Mouse (Mus musculus): ENCODE measurements around the gene Gm18596. TPM values are rescaled to one million over a fixed set of nuclear protein-coding genes. Genes with fewer than 3 reads are reported as not detected.
"Not testable (repeated sequence)": the region's sequence is repeated elsewhere in the genome, so short reads cannot be mapped to it uniquely, and the experiment has no call there.

Gm18596 gene
- total RNA-seq (2015; ENCODE audit: low replicate concordance) (not detected in 2 replicates), total RNA-seq (2017; ENCODE audit: low replicate concordance) (not detected in 2 replicates)

DNA sequence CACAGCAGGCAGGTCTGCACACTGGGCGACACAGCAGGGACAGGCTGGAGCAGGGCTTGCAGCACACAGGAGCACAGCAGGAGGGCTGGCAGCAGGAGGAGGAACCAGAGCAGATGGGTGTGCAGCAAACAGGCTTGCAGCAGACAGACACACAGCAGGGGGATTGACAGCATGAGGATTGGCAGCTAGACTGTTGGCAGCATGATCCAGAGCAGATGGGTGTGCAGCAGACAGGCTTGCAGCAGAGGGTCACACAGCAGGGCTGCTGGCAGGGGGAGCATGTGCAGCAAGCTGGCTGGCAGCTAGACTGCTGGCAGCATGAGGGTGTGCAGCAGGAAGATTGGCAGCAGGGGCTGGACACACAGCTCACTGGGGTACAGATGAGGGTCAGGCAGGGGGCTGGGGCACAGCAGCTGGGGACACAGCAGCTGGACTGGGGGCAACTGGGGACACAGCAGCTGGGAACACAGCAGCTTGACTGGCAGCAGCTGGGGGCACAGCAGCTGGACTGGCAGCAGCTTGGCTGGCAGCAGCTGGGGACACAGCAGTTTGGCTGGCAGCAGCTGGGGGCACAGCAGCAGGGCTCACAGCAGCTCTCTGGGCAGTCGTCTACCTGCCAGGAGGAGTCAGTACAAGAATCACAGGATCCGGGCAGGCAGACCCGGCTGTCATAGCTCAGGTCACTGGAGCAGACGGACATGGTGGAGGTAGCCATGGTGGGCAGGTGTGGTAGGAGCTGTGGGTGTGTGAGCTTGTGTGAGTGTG, at the start of gene Gm18596:
Gene Gm18596 (minus strand): TSS at position 715 of the 765 bp plus-strand sequence.
- ATAC-seq (replicated peaks; ENCODE audit: low FRiP score, poor library complexity, severe bottlenecking), result not testable (repeated sequence)

DNA sequence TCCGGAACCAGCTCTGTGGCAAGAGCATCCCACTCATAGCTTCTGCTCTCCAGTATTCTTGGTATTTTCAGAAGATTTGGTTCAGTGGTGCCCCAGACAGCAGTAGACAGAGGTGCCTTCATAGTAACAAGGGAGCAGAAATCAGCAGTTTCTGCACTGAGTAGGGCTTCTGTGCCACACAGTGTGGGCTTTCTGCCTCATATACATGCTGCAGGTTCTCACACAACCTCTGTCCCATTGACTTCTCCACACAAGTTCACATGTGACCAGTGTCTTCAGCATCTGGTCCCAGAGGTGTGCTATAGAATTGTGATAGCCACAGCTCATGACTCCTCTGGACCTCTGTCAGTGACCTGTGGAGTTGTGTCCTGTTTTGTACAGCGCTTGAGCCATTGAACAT, 46.2 kb upstream of the Gm18596 start:
- no peak for ATAC-seq (replicated peaks; ENCODE audit: low FRiP score, poor library complexity, severe bottlenecking)

DNA sequence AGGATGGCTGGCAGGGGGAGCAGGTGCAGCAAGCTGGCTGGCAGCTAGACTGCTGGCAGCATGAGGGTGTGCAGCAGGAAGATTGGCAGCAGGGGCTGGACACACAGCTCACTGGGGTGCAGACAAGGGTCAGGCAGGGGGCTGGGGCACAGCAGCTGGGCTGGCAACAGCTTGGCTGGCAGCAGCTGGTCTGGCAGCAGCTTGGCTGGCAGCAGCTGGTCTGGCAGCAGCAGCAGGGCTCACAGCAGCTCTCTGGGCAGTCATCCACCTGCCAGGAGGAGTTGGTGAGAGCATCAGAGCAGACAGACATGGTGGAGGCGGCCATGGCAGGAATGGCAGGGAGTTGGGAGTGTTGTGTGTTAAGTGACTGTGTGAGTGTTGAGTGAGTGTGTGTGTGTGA, 45.4 kb upstream of the Gm18596 start, which contains the start of gene Gm7137:
Gene Gm7137 (minus strand): TSS at position 325 of the 400 bp plus-strand sequence.
- not testable (repeated sequence) for ATAC-seq (replicated peaks; ENCODE audit: low FRiP score, poor library complexity, severe bottlenecking)

DNA sequence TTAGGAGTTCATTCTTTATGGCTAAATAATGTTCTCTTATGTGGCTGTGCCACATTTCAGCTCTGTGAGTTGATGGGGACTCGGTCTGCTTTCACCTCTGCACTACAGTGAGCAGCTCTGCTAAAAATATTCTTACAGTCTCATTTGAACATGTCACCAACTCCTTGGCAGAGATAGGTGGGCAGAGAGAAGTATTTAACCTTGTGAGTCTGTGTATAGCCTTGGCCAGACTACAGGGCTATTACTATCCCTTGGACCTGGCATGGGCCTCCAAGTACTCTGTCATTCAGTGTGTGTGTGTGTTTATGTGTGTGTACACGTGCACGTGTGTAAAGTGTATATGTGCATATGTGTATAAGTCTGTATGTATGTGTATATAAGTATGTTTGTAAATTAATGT, 41.0 kb upstream of the Gm18596 start:
- not testable (repeated sequence) for ATAC-seq (replicated peaks; ENCODE audit: low FRiP score, poor library complexity, severe bottlenecking)

DNA sequence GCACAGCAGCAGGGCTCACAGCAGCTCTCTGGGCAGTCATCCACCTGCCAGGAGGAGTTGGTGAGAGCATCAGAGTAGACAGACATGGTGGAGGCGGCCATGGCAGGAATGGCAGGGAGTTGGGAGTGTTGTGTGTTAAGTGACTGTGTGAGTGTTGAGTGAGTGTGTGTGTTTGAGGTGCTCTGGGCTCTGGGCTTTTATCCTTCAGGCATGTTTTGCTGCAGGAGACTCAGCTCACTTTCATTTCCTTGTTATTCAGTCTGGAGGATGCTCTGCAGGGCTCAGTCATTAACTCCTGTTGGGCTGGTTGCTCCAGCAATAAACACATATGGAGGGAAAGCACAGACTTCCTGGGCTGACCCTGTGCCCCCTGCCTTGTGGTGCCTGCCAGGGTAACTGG, 40.0 kb upstream of the Gm18596 start, which contains the start of gene Gm3250:
Gene Gm3250 (minus strand): TSS at position 101 of the 400 bp plus-strand sequence.
- not testable (repeated sequence) for ATAC-seq (replicated peaks; ENCODE audit: low FRiP score, poor library complexity, severe bottlenecking)

DNA sequence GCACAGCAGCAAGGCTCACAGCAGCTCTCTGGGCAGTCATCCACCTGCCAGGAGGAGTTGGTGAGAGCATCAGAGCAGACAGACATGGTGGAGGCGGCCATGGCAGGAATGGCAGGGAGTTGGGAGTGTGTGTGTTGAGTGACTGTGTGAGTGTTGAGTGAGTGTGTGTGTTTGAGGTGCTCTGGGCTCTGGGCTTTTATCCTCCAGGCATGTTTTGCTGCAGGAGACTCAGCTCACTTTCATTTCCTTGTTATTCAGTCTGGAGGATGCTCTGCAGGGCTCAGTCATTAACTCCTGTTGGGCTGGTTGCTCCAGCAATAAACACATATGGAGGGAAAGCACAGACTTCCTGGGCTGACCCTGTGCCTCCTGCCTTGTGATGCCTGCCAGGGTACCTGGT, 34.4 kb upstream of the Gm18596 start, which contains the start of gene Gm7138:
Gene Gm7138 (minus strand): TSS at position 101 of the 400 bp plus-strand sequence.
- ATAC-seq (replicated peaks; ENCODE audit: low FRiP score, poor library complexity, severe bottlenecking), result not testable (repeated sequence)

DNA sequence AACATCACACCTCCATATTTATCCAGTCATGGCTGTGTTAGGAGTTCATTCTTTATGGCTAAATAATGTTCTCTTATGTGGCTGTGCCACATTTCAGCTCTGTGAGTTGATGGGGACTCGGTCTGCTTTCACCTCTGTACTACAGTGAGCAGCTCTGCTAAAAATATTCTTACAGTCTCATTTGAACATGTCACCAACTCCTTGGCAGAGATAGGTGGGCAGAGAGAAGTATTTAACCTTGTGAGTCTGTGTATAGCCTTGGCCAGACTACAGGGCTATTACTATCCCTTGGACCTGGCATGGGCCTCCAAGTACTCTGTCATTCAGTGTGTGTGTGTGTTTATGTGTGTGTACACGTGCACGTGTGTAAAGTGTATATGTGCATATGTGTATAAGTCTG, 29.7 kb upstream of the Gm18596 start:
- ATAC-seq (replicated peaks; ENCODE audit: low FRiP score, poor library complexity, severe bottlenecking), result not testable (repeated sequence)

DNA sequence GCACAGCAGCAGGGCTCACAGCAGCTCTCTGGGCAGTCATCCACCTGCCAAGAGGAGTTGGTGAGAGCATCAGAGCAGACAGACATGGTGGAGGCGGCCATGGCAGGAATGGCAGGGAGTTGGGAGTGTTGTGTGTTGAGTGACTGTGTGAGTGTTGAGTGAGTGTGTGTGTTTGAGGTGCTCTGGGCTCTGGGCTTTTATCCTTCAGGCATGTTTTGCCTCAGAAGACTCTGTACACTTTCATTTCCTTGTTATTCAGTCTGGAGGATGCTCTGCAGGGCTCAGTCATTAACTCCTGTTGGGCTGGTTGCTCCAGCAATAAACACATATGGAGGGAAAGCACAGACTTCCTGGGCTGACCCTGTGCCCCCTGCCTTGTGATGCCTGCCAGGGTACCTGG, 28.8 kb upstream of the Gm18596 start, which contains the start of gene Gm3238:
Gene Gm3238 (minus strand): TSS at position 101 of the 400 bp plus-strand sequence.
- ATAC-seq (replicated peaks; ENCODE audit: low FRiP score, poor library complexity, severe bottlenecking), result not testable (repeated sequence)

DNA sequence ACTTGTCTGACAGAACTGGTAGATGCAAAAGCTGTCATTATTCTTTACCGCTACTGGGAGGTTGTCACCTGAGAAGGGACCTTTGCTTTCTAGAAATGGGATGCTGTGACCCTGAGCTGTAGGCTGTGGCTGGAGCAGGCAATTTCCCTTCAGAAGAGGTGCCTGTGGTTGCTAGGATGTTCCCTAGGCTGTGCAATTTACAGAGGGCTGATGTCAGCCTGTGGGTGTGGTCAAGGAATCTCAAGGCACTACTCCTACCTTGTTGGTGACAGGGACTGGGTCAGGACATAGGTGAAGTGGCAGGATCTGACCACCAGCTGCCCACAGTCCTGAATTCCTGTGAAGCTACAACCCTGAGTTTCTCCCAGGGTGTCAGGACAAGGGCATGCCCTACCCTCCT, 27.3 kb upstream of the Gm18596 start:
- ATAC-seq (replicated peaks; ENCODE audit: low FRiP score, poor library complexity, severe bottlenecking), result no peak

DNA sequence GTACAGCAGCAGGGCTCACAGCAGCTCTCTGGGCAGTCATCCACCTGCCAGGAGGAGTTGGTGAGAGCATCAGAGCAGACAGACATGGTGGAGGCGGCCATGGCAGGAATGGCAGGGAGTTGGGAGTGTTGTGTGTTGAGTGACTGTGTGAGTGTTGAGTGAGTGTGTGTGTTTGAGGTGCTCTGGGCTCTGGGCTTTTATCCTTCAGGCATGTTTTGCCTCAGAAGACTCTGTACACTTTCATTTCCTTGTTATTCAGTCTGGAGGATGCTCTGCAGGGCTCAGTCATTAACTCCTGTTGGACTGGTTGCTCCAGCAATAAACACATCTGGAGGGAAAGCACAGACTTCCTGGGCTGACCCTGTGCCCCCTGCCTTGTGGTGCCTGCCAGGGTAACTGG, 17.1 kb upstream of the Gm18596 start, which contains the start of gene Gm3233:
Gene Gm3233 (minus strand): TSS at position 101 of the 400 bp plus-strand sequence.
- ATAC-seq (replicated peaks; ENCODE audit: low FRiP score, poor library complexity, severe bottlenecking), result not testable (repeated sequence)

DNA sequence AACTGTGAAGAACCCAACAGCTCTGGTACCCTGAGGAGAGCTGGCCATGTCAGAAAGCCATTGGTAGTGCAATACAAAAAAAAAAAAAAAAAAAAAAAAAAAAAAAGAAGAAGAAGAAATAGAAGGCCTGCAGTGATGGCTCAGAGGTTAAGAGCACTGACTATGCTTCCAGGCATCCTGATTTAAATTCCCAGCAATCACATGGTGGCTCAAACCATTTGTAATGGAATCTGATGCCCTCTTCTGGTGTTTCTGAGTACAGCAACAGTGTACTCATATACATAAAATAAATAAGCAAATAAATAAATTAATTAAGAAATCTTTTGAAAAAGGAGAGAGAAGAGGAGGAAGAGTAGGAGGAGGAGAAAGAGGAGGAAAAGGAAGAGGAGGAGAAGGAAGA, 11.0 kb upstream of the Gm18596 start:
- ATAC-seq (replicated peaks; ENCODE audit: low FRiP score, poor library complexity, severe bottlenecking), result no peak

DNA sequence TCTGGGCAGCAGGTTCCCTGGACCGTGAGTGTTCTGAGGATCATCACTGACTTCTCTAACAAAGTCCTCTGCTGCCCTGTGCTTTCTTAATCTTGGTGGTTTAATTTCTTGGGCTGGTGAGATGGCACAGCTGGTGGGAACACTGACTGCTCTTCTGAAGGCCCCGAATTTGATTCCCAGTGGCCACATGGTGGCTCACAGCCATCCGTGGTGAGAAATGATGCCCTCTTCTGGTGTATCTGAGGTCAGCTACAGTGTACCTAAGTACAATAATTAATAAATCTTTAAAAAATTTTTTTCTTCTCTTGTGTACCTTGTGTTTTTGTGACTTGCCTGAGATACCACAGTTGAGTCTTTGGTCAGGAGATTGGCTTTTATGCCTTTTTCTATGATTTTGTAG, 9.9 kb upstream of the Gm18596 start:
- not testable (repeated sequence) for ATAC-seq (replicated peaks; ENCODE audit: low FRiP score, poor library complexity, severe bottlenecking)

DNA sequence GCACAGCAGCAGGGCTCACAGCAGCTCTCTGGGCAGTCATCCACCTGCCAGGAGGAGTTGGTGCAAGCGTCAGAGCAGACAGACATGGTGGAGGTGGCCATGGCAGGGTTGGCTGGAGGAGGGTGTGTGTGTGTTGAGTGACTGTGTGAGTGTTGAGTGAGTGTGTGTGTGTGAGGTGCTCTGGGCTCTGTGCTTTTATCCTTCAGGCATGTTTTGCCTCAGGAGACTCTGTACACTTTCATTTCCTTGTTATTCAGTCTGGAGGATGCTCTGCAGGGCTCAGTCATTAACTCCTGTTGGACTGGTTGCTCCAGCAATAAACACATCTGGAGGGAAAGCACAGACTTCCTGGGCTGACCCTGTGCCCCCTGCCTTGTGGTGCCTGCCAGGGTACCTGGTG, 8.8 kb upstream of the Gm18596 start, which contains the start of gene Gm9736:
Gene Gm9736 (minus strand): TSS at position 101 of the 400 bp plus-strand sequence.
- ATAC-seq (replicated peaks; ENCODE audit: low FRiP score, poor library complexity, severe bottlenecking), result not testable (repeated sequence)

DNA sequence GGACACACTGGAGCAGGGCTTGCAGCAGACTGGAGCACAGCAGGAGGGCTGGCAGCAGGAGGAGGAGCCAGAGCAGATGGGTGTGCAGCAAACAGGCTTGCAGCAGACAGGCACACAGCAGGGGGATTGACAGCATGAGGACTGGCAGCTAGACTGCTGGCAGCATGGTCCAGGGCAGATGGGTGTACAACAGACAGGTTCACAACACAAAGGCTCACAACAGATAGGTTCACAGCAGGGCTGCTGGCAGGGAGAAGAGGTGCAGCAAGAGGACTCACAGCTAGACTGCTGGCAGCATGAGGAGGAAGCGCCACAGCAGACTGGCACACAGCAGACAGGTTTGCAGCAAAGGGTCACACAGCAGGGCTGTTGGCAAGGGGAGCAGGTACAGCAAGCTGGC, 8.2 kb upstream of the Gm18596 start:
- not testable (repeated sequence) for ATAC-seq (replicated peaks; ENCODE audit: low FRiP score, poor library complexity, severe bottlenecking)

DNA sequence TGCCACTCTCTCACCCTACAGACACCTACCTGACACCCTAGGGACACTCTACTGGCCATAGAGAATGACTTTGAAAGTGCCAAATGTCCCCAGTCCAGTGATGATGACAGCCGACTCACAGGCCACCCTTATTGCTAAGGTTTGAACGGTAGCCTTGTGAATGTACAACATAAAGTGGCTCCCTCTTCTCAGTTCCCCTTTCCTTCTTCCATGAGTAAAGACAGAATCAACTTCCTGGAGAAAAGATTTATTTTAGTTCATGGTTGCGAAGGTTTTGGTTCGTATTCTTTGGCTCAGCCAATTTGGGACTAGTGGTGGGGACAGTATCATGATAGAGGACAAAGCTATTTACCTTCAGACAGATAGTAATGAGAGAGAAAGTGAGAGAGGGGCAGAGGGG, 3.5 kb downstream of the Gm18596 start:
- ATAC-seq (replicated peaks; ENCODE audit: low FRiP score, poor library complexity, severe bottlenecking), result no peak

DNA sequence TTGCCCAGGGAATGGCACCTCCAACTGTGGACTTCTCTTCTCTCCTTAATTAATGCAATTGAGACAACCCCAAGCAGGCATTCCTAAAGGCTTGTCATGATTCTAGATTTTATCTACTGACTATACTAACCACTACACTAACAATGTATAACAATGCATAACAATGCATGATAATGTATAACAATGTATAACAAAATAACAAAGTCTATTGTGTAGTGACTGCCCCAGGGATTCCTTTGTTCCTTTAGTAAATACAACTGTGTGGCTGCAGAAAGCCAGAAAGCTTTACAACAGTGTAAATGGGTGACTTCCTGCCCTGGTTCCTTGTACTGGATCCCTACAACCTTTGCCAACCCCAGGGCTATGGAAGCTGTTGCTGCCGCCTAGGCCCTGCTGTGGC, 6.5 kb downstream of the Gm18596 start:
- no peak for ATAC-seq (replicated peaks; ENCODE audit: low FRiP score, poor library complexity, severe bottlenecking)

DNA sequence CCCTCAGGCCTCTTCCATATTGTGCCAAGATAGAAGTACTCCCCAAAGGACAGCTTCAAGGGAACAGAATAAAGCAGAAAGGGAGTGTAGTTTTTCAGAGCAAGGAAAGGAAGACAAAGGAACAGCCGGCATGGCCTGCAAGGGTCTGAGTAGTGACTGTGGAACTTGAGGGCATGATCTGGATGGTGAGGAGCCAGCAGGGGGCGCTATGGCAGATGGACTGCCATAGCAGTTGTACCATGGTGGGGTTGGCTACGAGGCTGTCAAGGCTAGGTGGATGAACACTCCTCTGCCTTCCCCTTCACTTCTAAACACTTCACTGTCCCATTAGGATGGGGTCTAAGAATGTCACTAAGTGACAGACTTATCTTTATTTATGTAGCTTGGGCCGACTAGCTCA, 13.2 kb downstream of the Gm18596 start:
- ATAC-seq (replicated peaks; ENCODE audit: low FRiP score, poor library complexity, severe bottlenecking), result no peak

DNA sequence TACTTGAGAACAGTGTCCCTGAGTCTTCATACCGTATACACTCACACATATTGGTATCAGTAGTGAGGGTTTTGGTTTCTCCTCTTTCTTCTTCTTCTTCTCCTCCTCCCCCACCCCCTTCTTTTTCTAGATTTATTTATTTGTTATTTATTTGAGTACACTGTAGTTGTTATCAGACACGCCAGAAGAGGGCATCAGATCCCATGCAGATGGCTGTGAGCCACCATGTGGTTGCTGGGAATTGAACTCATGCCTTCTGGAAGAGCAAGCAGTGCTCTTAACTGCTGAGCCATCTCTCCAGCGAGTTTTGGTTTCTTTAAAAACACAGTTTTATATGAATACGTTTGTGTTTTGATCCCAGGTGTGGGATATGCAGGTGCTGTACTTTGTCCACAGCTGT, 14.2 kb downstream of the Gm18596 start:
- no peak for ATAC-seq (replicated peaks; ENCODE audit: low FRiP score, poor library complexity, severe bottlenecking)

DNA sequence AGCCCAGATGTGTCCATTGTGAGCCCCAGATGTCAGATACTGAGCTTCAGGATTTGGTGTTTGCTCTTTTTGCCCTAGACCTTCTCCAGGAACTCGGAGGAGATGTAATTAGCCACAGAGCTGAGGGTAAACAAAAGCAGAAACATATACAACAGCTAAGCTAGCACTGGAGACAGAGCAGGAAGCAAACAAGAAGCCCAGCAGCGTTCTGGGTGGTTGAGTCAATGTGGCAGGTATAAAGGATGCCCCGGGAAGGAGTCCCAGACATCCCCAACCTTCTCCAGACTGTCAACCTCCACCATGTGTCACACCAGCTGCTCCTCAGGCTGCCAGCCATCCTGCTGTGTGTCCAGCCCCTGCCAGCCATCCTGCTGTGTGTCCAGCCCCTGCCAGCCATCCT, 16.3 kb downstream of the Gm18596 start, which contains the start of gene Gm10100:
Gene Gm10100 (plus strand): TSS at position 301 of the 400 bp plus-strand sequence.
- ATAC-seq (replicated peaks; ENCODE audit: low FRiP score, poor library complexity, severe bottlenecking), result no peak

DNA sequence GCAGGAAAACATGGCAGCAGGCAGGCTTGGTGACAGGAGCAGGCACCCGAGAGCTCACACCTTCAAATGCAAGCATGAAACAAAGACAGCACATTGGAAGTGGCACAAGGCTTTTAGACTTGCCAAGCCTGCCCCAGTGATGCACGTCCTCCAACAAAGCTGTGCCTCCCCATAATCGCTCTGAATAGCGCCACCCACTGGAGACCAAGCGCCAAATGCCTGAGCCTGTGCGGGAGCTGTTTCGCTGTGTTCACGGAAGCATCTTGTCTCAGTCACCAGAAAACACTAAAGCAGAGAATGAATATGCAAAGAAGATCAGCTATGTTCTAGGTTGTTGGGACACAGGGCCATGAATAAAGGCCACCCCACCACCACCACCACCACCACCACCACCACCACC, 17.6 kb downstream of the Gm18596 start:
- ATAC-seq (replicated peaks; ENCODE audit: low FRiP score, poor library complexity, severe bottlenecking), result no peak

DNA sequence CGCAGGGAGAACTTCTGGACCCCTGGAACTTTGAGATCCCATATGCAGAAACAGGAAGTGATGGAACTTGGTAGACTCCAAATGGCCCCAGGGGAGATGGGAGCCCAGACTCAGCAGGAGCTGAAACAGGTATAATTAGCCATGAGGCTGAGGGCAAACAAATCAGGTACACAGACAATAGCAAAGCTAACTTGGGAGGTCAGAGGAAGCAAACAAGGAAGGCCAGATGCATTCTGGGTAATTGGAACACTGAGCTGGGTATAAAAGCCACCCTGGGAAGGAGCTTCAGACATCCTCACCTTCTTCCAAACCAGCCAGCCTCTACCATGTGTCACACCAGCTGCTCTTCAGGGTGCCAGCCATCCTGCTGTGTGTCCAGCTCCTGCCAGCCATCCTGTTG, 22.1 kb downstream of the Gm18596 start, which contains the start of gene Krtap12-1:
Gene Krtap12-1 (plus strand): TSS at position 301 of the 400 bp plus-strand sequence.
- not testable (repeated sequence) for ATAC-seq (replicated peaks; ENCODE audit: low FRiP score, poor library complexity, severe bottlenecking)

Data from erythroid progenitor cell, adult 5-6 weeks (primary cell).